Mouse (Mus musculus) megakaryocyte, embryonic 14.5 days (primary cell): ENCODE results near the gene Wfdc12.

Source experiments
- FLI1 ChIP-seq: IDR thresholded peaks from 2 replicates; pipeline ENCODE4 v1.6.1; 2012; ENCODE audit warnings: low read length, inconsistent platforms, mixed read lengths
- GATA1 ChIP-seq: IDR thresholded peaks from 3 replicates; pipeline ENCODE4 v1.6.1; 2012; ENCODE audit warnings: mixed read lengths, low read length, inconsistent platforms, borderline replicate concordance

DNA sequence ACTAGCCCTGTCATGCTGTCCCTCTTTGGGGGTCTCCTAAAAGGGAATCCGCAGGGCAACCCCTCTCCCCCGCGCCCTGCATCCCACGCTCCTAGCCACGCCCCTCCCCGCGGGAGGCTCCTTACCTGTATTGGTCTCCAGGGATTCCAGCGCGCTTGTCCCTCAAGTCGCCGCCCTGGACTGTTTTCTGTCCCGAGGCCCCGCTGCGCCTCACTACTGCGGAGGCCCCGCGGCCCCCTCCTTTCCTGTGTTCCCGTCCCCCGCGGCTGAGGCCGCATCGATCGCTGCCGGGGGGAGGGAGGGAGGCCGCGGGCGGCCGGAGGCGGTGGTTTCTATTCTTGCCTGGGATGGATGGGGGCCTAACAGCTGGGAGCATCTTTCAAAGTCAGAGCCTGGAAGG, 19.5 kb downstream of the Wfdc12 start, which contains the start of gene Kcns1:
- TF ChIP-seq GATA1 (no peak), FLI1 (no peak)
